Mouse (Mus musculus): Measurements from ENCODE around the gene Adi1. TPM values are rescaled to one million over a fixed set of nuclear protein-coding genes. Genes with fewer than 3 reads are reported as not detected.

Adi1 gene
- polyA plus RNA-seq (2017; shearing (Covaris generic)) = 10 to 100 TPM; 68.4 to 78.1 TPM

DNA sequence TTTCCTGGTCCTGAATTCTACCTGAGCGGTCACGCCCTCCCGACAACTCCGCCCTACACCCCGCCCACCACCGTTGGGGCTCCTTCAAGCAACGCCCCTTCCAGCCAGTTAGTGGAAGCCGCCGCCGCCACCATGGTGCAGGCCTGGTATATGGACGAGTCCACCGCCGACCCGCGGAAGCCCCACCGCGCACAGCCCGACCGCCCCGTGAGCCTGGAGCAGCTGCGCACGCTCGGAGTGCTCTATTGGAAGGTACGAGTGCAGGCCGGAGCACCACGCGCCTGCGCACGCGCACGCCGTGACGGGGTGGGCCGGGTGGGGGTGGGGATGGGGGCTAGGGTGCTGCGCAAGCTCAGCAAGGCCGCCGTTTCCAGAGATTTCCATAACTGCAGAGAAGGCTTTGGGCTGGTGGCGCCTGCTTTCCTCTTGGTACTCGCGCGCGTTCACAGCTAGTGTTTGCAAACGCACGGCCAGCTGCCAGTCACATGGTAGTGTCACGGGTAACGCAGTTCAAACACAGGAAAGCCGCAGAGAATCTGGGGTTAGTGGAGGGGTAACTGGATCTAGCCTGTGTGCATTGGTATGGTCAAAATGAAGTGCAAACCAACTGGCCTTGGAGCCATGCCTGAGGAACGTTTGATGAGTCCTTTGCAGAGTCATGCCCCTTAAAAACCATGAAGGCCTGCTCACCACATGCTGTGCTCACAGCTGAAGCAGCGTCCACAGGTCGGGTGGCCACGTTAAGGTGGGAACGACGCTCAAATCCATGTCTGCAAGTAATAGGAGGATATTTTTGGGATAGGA, at the start of gene Adi1:
Gene Adi1, plus strand, starts transcription at position 111 of the 804 bp plus-strand sequence.

DNA sequence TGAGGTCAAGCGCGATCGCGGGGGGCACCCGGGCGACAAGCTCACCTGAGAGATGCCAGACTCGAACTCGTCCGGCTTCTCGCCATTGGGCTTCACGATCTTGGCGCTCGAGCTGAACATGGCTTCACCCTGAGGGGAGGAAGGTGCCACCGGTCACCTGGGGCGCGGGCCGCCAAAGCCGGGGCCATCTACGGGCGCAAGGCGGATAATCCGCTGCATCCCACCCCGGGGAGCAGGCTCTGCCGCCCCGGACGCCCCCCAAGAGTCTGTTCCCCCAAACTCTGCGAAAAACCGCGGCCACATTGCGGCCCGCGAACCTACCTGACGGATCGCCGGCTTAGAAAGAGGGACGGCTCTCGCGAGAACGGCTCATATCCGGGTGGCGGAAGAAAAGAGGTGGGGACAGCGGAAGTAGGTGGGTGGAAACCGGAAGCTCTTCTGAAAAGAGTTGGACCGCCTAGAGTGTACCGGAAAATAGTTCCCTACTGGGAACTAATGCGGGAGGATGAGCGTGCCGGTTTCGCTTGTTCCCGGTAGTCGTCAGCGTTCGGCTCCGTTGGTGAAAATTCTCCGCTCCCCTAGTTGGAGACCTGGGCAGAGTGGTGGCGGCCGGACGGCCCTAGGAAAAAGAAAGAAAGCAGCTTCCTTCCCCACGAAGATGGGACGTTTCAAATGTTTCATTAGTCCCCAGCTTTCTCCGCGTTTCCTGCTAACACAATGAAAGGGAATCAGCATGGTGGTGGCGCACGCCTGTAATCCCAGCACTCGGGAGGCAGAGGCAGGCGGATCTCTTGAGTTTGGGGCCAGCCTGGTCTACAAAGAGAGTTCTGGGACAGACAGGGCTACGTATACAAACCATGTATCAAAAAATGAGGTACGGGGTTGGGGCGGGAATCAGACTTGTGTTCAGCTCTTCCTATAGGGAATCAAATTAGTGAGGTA, 39.2 kb upstream of the Adi1 start, which contains the start of gene Rps7:
Gene Rps7, minus strand, starts transcription at position 419 of the 942 bp plus-strand sequence.

DNA sequence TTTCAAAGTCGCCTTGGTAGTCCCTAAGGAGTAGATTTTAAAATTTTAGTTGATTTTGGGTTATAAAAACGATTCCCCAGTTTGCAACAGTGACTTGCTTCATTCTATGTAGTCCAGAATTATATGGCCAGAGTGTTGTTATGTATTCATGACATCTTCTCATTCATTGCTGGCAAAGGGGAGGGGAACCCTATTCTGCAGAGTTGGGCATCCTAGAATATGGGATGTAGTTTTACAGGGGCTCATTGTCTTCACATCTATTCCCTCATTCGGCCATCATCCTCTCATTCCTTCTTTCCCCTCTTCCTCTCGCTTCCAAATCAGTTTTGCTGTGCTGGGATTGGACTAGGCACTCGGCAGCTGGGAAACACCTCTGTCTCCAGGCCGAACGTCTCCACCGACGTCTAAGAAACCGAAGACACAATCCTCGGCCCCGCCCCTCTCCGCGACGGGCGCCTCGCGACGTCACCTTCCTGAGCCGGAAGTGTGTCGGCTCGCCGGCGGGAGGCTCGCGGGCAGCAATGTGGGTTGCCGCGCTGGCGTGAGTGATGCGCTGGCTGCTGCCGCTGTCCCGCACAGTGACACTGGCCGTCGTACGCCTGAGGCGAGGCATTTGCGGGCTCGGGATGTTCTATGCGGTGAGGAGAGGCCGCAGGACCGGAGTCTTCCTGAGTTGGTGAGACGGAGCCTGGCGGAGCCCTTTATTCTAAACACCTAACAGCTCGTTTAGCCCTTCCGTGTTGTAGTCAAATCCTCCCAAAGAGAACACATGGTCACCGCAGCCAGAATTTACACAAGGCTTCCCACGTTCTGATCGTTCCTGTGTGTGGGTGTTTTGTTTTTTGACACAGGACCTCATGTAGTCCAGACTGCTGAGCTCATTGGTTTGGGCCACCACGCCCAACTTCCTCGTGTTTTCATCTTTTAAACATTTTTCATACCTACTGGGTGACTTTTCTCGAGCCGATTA, 25.6 kb upstream of the Adi1 start, which contains the start of gene Rnaseh1:
Gene Rnaseh1, plus strand, starts transcription at position 462 of the 970 bp plus-strand sequence.

Other genes with a start within 250 kb of the Adi1 start
- gene Dcdc2c, start 122.8 kb upstream of the Adi1 start, polyA plus RNA-seq (2017; shearing (Covaris generic)) = under 1 TPM in 1 of 2 experiments, not detected in 1; 0.11 TPM
- under 1 TPM in 1 of 2 experiments, not detected in 1; 0.54 TPM for gene Allc, start 92.7 kb upstream of the Adi1 start, polyA plus RNA-seq (2017; shearing (Covaris generic))
- not detected for gene Colec11, start 51.9 kb upstream of the Adi1 start, polyA plus RNA-seq (2017; shearing (Covaris generic))
- 100 to 1,000 TPM; 715 to 896 TPM for gene Rps7, start 39.3 kb upstream of the Adi1 start, polyA plus RNA-seq (2017; shearing (Covaris generic))
- 10 to 100 TPM; 37.1 to 37.2 TPM for gene Rnaseh1, start 25.6 kb upstream of the Adi1 start, polyA plus RNA-seq (2017; shearing (Covaris generic))
- 10 to 100 TPM; 67.4 to 68.6 TPM for gene Trappc12, start 75.2 kb downstream of the Adi1 start, polyA plus RNA-seq (2017; shearing (Covaris generic))
- 10 to 100 TPM; 41.1 to 49.3 TPM for gene Eipr1, start 76.6 kb downstream of the Adi1 start, polyA plus RNA-seq (2017; shearing (Covaris generic))